Mouse (Mus musculus): ENCODE measurements around the gene Hist2h3c1. TPM values are rescaled to one million over a fixed set of nuclear protein-coding genes. Genes with fewer than 3 reads are reported as not detected.

Gene Hist2h3c1
- polyA plus RNA-seq, 1 experiment from 2014 or later = not detected

Small RNAs within 50 kb of the gene (microRNA-seq; reads per million reads assigned to microRNA genes)
- not detected for gene Gm44492
- not detected for gene Gm47311
- not detected for gene Gm47313

Other genes starting within 250 kb of the Hist2h3c1 start
- gene Vps45, start 188.2 kb upstream of the Hist2h3c1 start, polyA plus RNA-seq (2015; fragmentation: Nextera tagmentation; extraction: Ambion mirVana) = 41.1 and 55.4 TPM in 2 replicates
- 20.8 and 23.8 TPM in 2 replicates for gene Otud7b, start 142.2 kb upstream of the Hist2h3c1 start, polyA plus RNA-seq (2015; fragmentation: Nextera tagmentation; extraction: Ambion mirVana)
- 37.3 and 38.2 TPM in 2 replicates for gene Mtmr11, start 84.7 kb upstream of the Hist2h3c1 start, polyA plus RNA-seq (2015; fragmentation: Nextera tagmentation; extraction: Ambion mirVana)
- gene Sf3b4, start 74.4 kb upstream of the Hist2h3c1 start, polyA plus RNA-seq (2015; fragmentation: Nextera tagmentation; extraction: Ambion mirVana) = 163 and 184 TPM in 2 replicates
- 7.6 and 8.7 TPM in 2 replicates for gene Sv2a, start 65.5 kb upstream of the Hist2h3c1 start, polyA plus RNA-seq (2015; fragmentation: Nextera tagmentation; extraction: Ambion mirVana)
- 46.6 and 55.0 TPM in 2 replicates for gene Bola1, start 27.0 kb upstream of the Hist2h3c1 start, polyA plus RNA-seq (2015; fragmentation: Nextera tagmentation; extraction: Ambion mirVana)
- gene Hist2h2ab, start 26.8 kb upstream of the Hist2h3c1 start, polyA plus RNA-seq (2015; fragmentation: Nextera tagmentation; extraction: Ambion mirVana) = 1.7 TPM in 1 of 2 replicates, not detected in the other
- 13.2 and 14.1 TPM in 2 replicates for gene Hist2h2ac, start 25.8 kb upstream of the Hist2h3c1 start, polyA plus RNA-seq (2015; fragmentation: Nextera tagmentation; extraction: Ambion mirVana)
- 8.7 and 12.0 TPM in 2 replicates for gene Hist2h2be, start 25.6 kb upstream of the Hist2h3c1 start, polyA plus RNA-seq (2015; fragmentation: Nextera tagmentation; extraction: Ambion mirVana)
- 6.4 and 10.0 TPM in 2 replicates for gene Hist2h3c2, start 7.6 kb upstream of the Hist2h3c1 start, polyA plus RNA-seq (2015; fragmentation: Nextera tagmentation; extraction: Ambion mirVana)
- gene Hist2h2aa2, start 6.4 kb upstream of the Hist2h3c1 start, polyA plus RNA-seq (2015; fragmentation: Nextera tagmentation; extraction: Ambion mirVana) = 52.8 and 67.0 TPM in 2 replicates
- 14.9 and 20.9 TPM in 2 replicates for gene Hist2h2aa1, start 1.2 kb upstream of the Hist2h3c1 start, polyA plus RNA-seq (2015; fragmentation: Nextera tagmentation; extraction: Ambion mirVana)
- 11.2 and 12.5 TPM in 2 replicates for gene Hist2h4, start 16.6 kb downstream of the Hist2h3c1 start, polyA plus RNA-seq (2015; fragmentation: Nextera tagmentation; extraction: Ambion mirVana)
- gene Hist2h3b, start 22.0 kb downstream of the Hist2h3c1 start, polyA plus RNA-seq (2015; fragmentation: Nextera tagmentation; extraction: Ambion mirVana) = 80.9 and 96.2 TPM in 2 replicates
- gene Hist2h2bb, start 23.1 kb downstream of the Hist2h3c1 start, polyA plus RNA-seq (2015; fragmentation: Nextera tagmentation; extraction: Ambion mirVana) = 13.8 and 13.9 TPM in 2 replicates
- 2.1 and 2.7 TPM in 2 replicates for gene Fcgr1, start 47.3 kb downstream of the Hist2h3c1 start, polyA plus RNA-seq (2015; fragmentation: Nextera tagmentation; extraction: Ambion mirVana)
- 0.20 TPM in 1 of 2 replicates, not detected in the other for gene BC107364, start 205.6 kb downstream of the Hist2h3c1 start, polyA plus RNA-seq (2015; fragmentation: Nextera tagmentation; extraction: Ambion mirVana)